Mouse (Mus musculus): Measurements from ENCODE around the gene Spata2l.
A peak's percentile ranks its signal among the peaks of the same experiment; 100 is the strongest.
"Not testable (repeated sequence)": the region's sequence is repeated elsewhere in the genome, so short reads cannot be mapped to it uniquely, and the experiment has no call there.

The Spata2l gene

GRCm38 (mm10) chr8:123197016-123197415, 39.0 kb downstream of the Spata2l start:
- not testable (repeated sequence) for DNase-seq (ENCODE audit: low spot score)

- no peak for DNase-seq (ENCODE audit: low spot score)
These were observed 42.3 kb downstream of the Spata2l start for GRCm38 (mm10) chr8:123193771-123194170.

GRCm38 (mm10) chr8:123191908-123192307, 44.1 kb downstream of the Spata2l start:
- no peak for DNase-seq (ENCODE audit: low spot score)

GRCm38 (mm10) chr8:123190678-123191077, 45.4 kb downstream of the Spata2l start:
- DNase-seq (ENCODE audit: low spot score): peak; percentile 67

- DNase-seq (ENCODE audit: low spot score): no peak
These were observed 47.2 kb downstream of the Spata2l start for GRCm38 (mm10) chr8:123188841-123189240.

GRCm38 (mm10) chr8:123188006-123188405, 48.0 kb downstream of the Spata2l start:
- no peak for DNase-seq (ENCODE audit: low spot score)

GRCm38 (mm10) chr8:123185566-123186409, 50.2 kb downstream of the Spata2l start, which contains the start of gene Dpep1:
Gene Dpep1 (plus strand): TSS chr8:123186242.
- DNase-seq (ENCODE audit: low spot score): peak; percentile 20

GRCm38 (mm10) chr8:123181391-123181790, 54.6 kb downstream of the Spata2l start:
- peak; percentile 4 for DNase-seq (ENCODE audit: low spot score)

Measured in urinary bladder, postnatal 25 days (tissue).